Mouse (Mus musculus) lung, embryonic 14.5 days (tissue): ENCODE data around the gene Pabpn1l. TPM values are rescaled to one million over a fixed set of nuclear protein-coding genes. Genes with fewer than 3 reads are reported as not detected.
A peak's percentile ranks its signal among the peaks of the same experiment; 100 is the strongest.

Experiments
- ATAC-seq: fragments of 200-750 bp; cut with Nextera tagmentation; 2 replicates; pipeline ENCODE4 v1.8.0; 2017; ENCODE audit warnings: mild to moderate bottlenecking, moderate TSS enrichment, moderate library complexity; ENCODE audit not compliant: insufficient read depth
- DNase-seq: peaks from one replicate; pipeline ENCODE4 v3.0.0-alpha.2; 2015
- H3K27ac ChIP-seq: fragments of 300-500 bp; sonication (generic); 2 replicates; pipeline ENCODE4 v1.5.1; 2014; ENCODE audit warnings: low read depth, mild to moderate bottlenecking, moderate library complexity
- H3K27me3 ChIP-seq: fragments of 300-500 bp; sonication (generic); 2 replicates; pipeline ENCODE4 v1.6.1; 2014; ENCODE audit warnings: low read length, control low read depth; ENCODE audit not compliant: insufficient read depth
- H3K36me3 ChIP-seq: fragments of 300-500 bp; sonication (generic); 2 replicates; pipeline ENCODE4 v1.6.1; 2014; ENCODE audit warnings: control low read depth; ENCODE audit not compliant: insufficient read depth
- H3K4me1 ChIP-seq: fragments of 300-500 bp; sonication (generic); 2 replicates; pipeline ENCODE4 v1.6.1; 2014; ENCODE audit warnings: antibody characterized with exemption, control low read depth; ENCODE audit not compliant: insufficient read depth
- H3K4me2 ChIP-seq: fragments of 300-500 bp; sonication (generic); 2 replicates; pipeline ENCODE4 v1.6.1; 2014; ENCODE audit warnings: mild to moderate bottlenecking
- H3K4me3 ChIP-seq: fragments of 300-500 bp; sonication (generic); 2 replicates; pipeline ENCODE4 v1.5.1; 2014; ENCODE audit warnings: low read depth, low read length
- H3K9ac ChIP-seq: fragments of 300-500 bp; sonication (generic); 2 replicates; pipeline ENCODE4 v1.6.1; 2014
- H3K9me3 ChIP-seq: fragments of 300-500 bp; sonication (generic); 2 replicates; pipeline ENCODE4 v1.6.1; 2016; ENCODE audit warnings: low read depth, low read length, control low read depth
- CTCF ChIP-seq: IDR thresholded peaks from 2 replicates; pipeline ENCODE4 v1.5.1; 2016; ENCODE audit warnings: antibody characterized with exemption, low read depth
- WGBS: fragments of 180-500 bp; shearing (Covaris S2); extraction: QIAGEN DNeasy Blood & Tissue Kit; methylation state at CpG from one replicate; pipeline ENCODE4 v1.1.7; 2014; 5-methylcytosine and 5-hydroxymethylcytosine counted together
- microRNA-seq: library from miRNA; unstranded; fragments of <30 nt; microRNA quantifications from one replicate; pipeline ENCODE4, GENCODE M21; 2016; ENCODE audit warnings: borderline number of aligned reads
- polyA plus RNA-seq: library from polyadenylated mRNA; unstranded; fragments of >200 nt; fragmentation: Nextera tagmentation; extraction: Ambion mirVana; gene quantifications from 2 replicates; pipeline ENCODE4 v1.2.1, GENCODE M21; 2014

Pabpn1l gene
- polyA plus RNA-seq, 1 experiment from 2014 or later, result not detected

DNA sequence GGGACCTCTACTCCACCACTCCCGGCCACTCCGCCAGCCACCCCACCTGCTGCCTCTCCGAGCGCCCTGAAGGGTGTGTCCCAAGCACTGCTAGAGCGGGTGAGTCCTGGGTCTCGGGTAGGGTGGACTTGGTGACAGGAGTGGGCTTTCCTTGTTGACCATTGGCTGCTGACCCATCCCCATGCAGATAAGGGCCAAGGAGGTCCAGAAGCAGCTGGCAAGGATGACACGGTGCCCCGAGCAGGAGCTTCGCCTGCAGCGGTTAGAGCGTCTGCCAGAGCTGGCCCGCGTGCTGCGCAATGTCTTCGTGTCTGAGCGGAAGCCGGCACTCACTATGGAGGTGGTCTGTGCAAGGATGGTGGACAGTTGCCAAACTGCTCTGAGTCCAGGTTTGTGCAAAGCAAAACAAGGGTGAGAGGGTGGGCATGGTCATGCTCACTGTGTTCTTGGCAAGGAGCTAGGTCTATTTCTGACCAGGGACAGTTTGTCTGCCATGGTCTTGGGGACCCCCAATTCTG is 50.7 kb downstream of the Pabpn1l start:
- no peak for TF ChIP-seq CTCF
- H3K4me3 ChIP-seq, result no peak overlapping the region
- H3K9ac ChIP-seq, result no peak overlapping the region
- DNase-seq (no peak), ATAC-seq (no peak)
- no peaks in the 10 kb centered on the region for H3K9me3 ChIP-seq
- peaks cover 58% of the 10 kb centered on the region for H3K36me3 ChIP-seq
- WGBS, result 91% methylated on average over 17 of the region's 17 CpGs
- no peaks in the 10 kb centered on the region for H3K27me3 ChIP-seq
- no peak overlapping the region for H3K27ac ChIP-seq
- peaks cover 18% of the 10 kb centered on the region for H3K4me1 ChIP-seq
- no peak overlapping the region for H3K4me2 ChIP-seq

DNA sequence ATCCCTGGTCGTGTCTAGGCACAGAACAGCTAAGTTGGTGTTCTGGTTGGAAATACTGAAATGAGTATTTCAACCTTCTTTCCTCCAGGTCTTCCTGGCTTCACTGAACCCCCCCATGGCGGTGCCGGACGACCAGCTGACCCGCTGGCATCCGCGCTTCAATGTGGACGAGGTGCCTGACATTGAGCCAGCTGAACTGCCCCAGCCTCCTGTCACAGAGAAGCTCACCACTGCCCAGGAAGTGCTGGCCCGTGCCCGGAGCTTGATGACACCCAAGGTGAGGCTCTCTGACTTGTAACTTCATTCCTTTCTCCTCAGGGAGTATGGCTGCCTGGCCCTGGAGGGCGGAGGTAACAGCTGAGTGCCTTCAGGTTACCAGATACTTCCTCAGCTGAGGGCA is 51.4 kb downstream of the Pabpn1l start:
- no peak for DNase-seq
- Histone ChIP-seq H3K27me3 (no peaks in the 10 kb centered on the region), H3K27ac (no peak overlapping the region), H3K4me2 (no peak overlapping the region), H3K4me1 (peaks cover 24% of the 10 kb centered on the region), H3K9me3 (no peaks in the 10 kb centered on the region), H3K9ac (no peak overlapping the region), H3K4me3 (no peak overlapping the region), H3K36me3 (peaks cover 58% of the 10 kb centered on the region)
- 86% methylated on average over 11 of the region's 11 CpGs for WGBS
- no peak for ATAC-seq
- TF ChIP-seq CTCF, result no peak

DNA sequence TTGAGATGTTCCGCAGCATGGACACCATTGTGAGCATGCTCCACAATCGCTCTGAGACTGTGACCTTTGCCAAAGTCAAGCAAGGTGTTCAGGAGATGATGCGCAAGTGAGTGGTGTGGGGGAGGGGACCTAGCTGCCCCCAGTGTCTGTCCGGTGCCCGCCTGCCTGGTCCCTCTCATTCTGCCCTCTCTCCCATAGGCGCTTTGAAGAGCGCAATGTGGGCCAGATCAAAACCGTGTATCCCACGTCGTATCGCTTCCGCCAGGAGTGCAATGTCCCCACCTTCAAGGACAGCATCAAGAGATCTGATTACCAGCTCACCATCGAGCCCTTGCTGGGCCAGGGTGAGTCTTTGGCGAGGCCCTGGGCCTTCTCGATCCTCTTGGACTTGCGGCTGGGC is 52.5 kb downstream of the Pabpn1l start:
- no peak for TF ChIP-seq CTCF
- H3K4me2 ChIP-seq, result peak overlapping the region; percentile 92

More for the DNA sequence above, 52.5 kb downstream of the Pabpn1l start:
- WGBS, result 94% methylated on average over 16 of the region's 16 CpGs
- Histone ChIP-seq H3K4me3 (no peak overlapping the region), H3K9me3 (no peaks in the 10 kb centered on the region), H3K4me1 (peaks cover 17% of the 10 kb centered on the region), H3K9ac (no peak overlapping the region), H3K36me3 (peaks cover 58% of the 10 kb centered on the region), H3K27ac (no peak overlapping the region), H3K27me3 (no peaks in the 10 kb centered on the region)
- no peak for ATAC-seq
- no peak for DNase-seq

Small RNAs within 50 kb of the gene (microRNA-seq; reads per million reads assigned to microRNA genes)
- not detected for gene Mir6396

Other genes starting within 250 kb of the Pabpn1l start
- gene Zc3h18, start 246.1 kb downstream of the Pabpn1l start, polyA plus RNA-seq, result 42.4 and 44.3 TPM in 2 replicates
- 0.27 TPM in 1 of 2 replicates, not detected in the other for gene Il17c, start 200.7 kb downstream of the Pabpn1l start, polyA plus RNA-seq
- gene Cyba, start 189.8 kb downstream of the Pabpn1l start, polyA plus RNA-seq, result 165 and 175 TPM in 2 replicates
- gene Mvd, start 179.3 kb downstream of the Pabpn1l start, polyA plus RNA-seq, result 27.1 and 29.5 TPM in 2 replicates
- gene Snai3, start 162.0 kb downstream of the Pabpn1l start, polyA plus RNA-seq, result 0.87 and 1.3 TPM in 2 replicates
- gene Rnf166, start 146.7 kb downstream of the Pabpn1l start, polyA plus RNA-seq, result 34.7 and 37.2 TPM in 2 replicates
- gene Ctu2, start 146.6 kb downstream of the Pabpn1l start, polyA plus RNA-seq, result 45.4 and 56.2 TPM in 2 replicates
- 26.6 and 27.7 TPM in 2 replicates for gene Piezo1, start 71.4 kb downstream of the Pabpn1l start, polyA plus RNA-seq
- gene Cdt1, start 54.7 kb downstream of the Pabpn1l start, polyA plus RNA-seq, result 47.1 and 50.3 TPM in 2 replicates
- 338 and 366 TPM in 2 replicates for gene Aprt, start 45.8 kb downstream of the Pabpn1l start, polyA plus RNA-seq
- gene Galns, start 11.3 kb downstream of the Pabpn1l start, polyA plus RNA-seq, result 11.7 and 12.5 TPM in 2 replicates
- 49.7 and 57.2 TPM in 2 replicates for gene Trappc2l, start 11.1 kb downstream of the Pabpn1l start, polyA plus RNA-seq
- gene Cbfa2t3, start 76.4 kb upstream of the Pabpn1l start, polyA plus RNA-seq, result 4.7 and 5.7 TPM in 2 replicates
- gene Acsf3, start 152.7 kb upstream of the Pabpn1l start, polyA plus RNA-seq, result 14.8 and 17.7 TPM in 2 replicates
- gene Cdh15, start 225.2 kb upstream of the Pabpn1l start, polyA plus RNA-seq, result 0.07 TPM in 1 of 2 replicates, not detected in the other